Mouse (Mus musculus): Measurements from ENCODE around the gene Kcnk7.

Gene Kcnk7

GRCm38 (mm10) chr19:5756321-5756985, 52.3 kb downstream of the Kcnk7 start:
- no peak for DNase-seq

Measured in thymus, postnatal 4 days (tissue).